Mouse (Mus musculus): ENCODE data around the gene Tbc1d2. TPM values are rescaled to one million over a fixed set of nuclear protein-coding genes. Genes with fewer than 3 reads are reported as not detected.
"Not testable (repeated sequence)": the region's sequence is repeated elsewhere in the genome, so short reads cannot be mapped to it uniquely, and the experiment has no call there.

The Tbc1d2 gene
- total and polyA plus RNA-seq, 2 experiments, result 0.55 to 0.94 TPM

- H3K36me3 ChIP-seq (ENCODE audit: control insufficient read depth, insufficient read depth, low read length), result no peaks in the 10 kb centered on the region
- H3K4me1 ChIP-seq (ENCODE audit: control insufficient read depth, insufficient read depth, low read length), result no peaks in the 10 kb centered on the region
- 77% methylated on average over 8 of the region's 8 CpGs for WGBS
- no peak for DNase-seq (ENCODE audit: extremely low read depth, low read depth, low spot score)
- TF ChIP-seq POLR2A (IDR thresholded peaks at IDR 0.05; ENCODE audit: extremely low read depth, insufficient read depth, low read length), result no peak
- no peak for TF ChIP-seq CTCF (IDR thresholded peaks at IDR 0.05; ENCODE audit: low read depth, low read length)
- no peaks in the 10 kb centered on the region for H3K27me3 ChIP-seq (ENCODE audit: control insufficient read depth, insufficient read depth, low read length)
- no peak overlapping the region for H3K9ac ChIP-seq (ENCODE audit: low read depth, low read length)
- no peak overlapping the region for H3K27ac ChIP-seq (replicated peaks; ENCODE audit: insufficient read depth, low read depth, low read length)
- no peaks in the 10 kb centered on the region for H3K79me2 ChIP-seq (ENCODE audit: control insufficient read depth, insufficient read depth, low read length)
- H3K4me3 ChIP-seq (ENCODE audit: insufficient read depth, low read depth, low read length), result no peak overlapping the region
Measured at GRCm38 (mm10) chr4:46639866-46640265, 10.1 kb downstream of the Tbc1d2 start.

GRCm38 (mm10) chr4:46637250-46637649, 12.8 kb downstream of the Tbc1d2 start:
- DNase-seq (ENCODE audit: extremely low read depth, low read depth, low spot score); H3K4me3 ChIP-seq (ENCODE audit: insufficient read depth, low read depth, low read length); H3K79me2 ChIP-seq (ENCODE audit: control insufficient read depth, insufficient read depth, low read length); H3K9ac ChIP-seq (ENCODE audit: low read depth, low read length); H3K27me3 ChIP-seq (ENCODE audit: control insufficient read depth, insufficient read depth, low read length); H3K4me1 ChIP-seq (ENCODE audit: control insufficient read depth, insufficient read depth, low read length); H3K36me3 ChIP-seq (ENCODE audit: control insufficient read depth, insufficient read depth, low read length); H3K27ac ChIP-seq (replicated peaks; ENCODE audit: insufficient read depth, low read depth, low read length): not testable (repeated sequence)
- WGBS, result 95% methylated on average over 10 of the region's 10 CpGs

GRCm38 (mm10) chr4:46635702-46636430, 14.1 kb downstream of the Tbc1d2 start:
- WGBS, result 84% methylated on average over 16 of the region's 16 CpGs
- DNase-seq (ENCODE audit: extremely low read depth, low read depth, low spot score), result no peak
- Histone ChIP-seq H3K9ac (ENCODE audit: low read depth, low read length) (no peak overlapping the region), H3K27me3 (ENCODE audit: control insufficient read depth, insufficient read depth, low read length) (no peaks in the 10 kb centered on the region), H3K27ac (replicated peaks; ENCODE audit: insufficient read depth, low read depth, low read length) (no peak overlapping the region), H3K79me2 (ENCODE audit: control insufficient read depth, insufficient read depth, low read length) (no peaks in the 10 kb centered on the region), H3K4me3 (ENCODE audit: insufficient read depth, low read depth, low read length) (no peak overlapping the region), H3K4me1 (ENCODE audit: control insufficient read depth, insufficient read depth, low read length) (no peaks in the 10 kb centered on the region), H3K36me3 (ENCODE audit: control insufficient read depth, insufficient read depth, low read length) (no peaks in the 10 kb centered on the region)
- TF ChIP-seq POLR2A (IDR thresholded peaks at IDR 0.05; ENCODE audit: extremely low read depth, insufficient read depth, low read length) (no peak), CTCF (IDR thresholded peaks at IDR 0.05; ENCODE audit: low read depth, low read length) (no peak)

GRCm38 (mm10) chr4:46634881-46635280, 15.1 kb downstream of the Tbc1d2 start:
- H3K27me3 ChIP-seq (ENCODE audit: control insufficient read depth, insufficient read depth, low read length), result no peaks in the 10 kb centered on the region
- no peaks in the 10 kb centered on the region for H3K79me2 ChIP-seq (ENCODE audit: control insufficient read depth, insufficient read depth, low read length)
- no peak for DNase-seq (ENCODE audit: extremely low read depth, low read depth, low spot score)
- no peak overlapping the region for H3K27ac ChIP-seq (replicated peaks; ENCODE audit: insufficient read depth, low read depth, low read length)
- H3K9ac ChIP-seq (ENCODE audit: low read depth, low read length), result no peak overlapping the region
- H3K4me3 ChIP-seq (ENCODE audit: insufficient read depth, low read depth, low read length), result no peak overlapping the region
- H3K4me1 ChIP-seq (ENCODE audit: control insufficient read depth, insufficient read depth, low read length), result no peaks in the 10 kb centered on the region
- no peak for TF ChIP-seq CTCF (IDR thresholded peaks at IDR 0.05; ENCODE audit: low read depth, low read length)
- TF ChIP-seq POLR2A (IDR thresholded peaks at IDR 0.05; ENCODE audit: extremely low read depth, insufficient read depth, low read length), result no peak
- no peaks in the 10 kb centered on the region for H3K36me3 ChIP-seq (ENCODE audit: control insufficient read depth, insufficient read depth, low read length)
- WGBS, result 62% methylated on average over 6 of the region's 6 CpGs

GRCm38 (mm10) chr4:46633565-46633964, 16.4 kb downstream of the Tbc1d2 start:
- not testable (repeated sequence) for H3K27ac ChIP-seq (replicated peaks; ENCODE audit: insufficient read depth, low read depth, low read length); H3K27me3 ChIP-seq (ENCODE audit: control insufficient read depth, insufficient read depth, low read length); DNase-seq (ENCODE audit: extremely low read depth, low read depth, low spot score); H3K79me2 ChIP-seq (ENCODE audit: control insufficient read depth, insufficient read depth, low read length); H3K36me3 ChIP-seq (ENCODE audit: control insufficient read depth, insufficient read depth, low read length); H3K4me3 ChIP-seq (ENCODE audit: insufficient read depth, low read depth, low read length); H3K9ac ChIP-seq (ENCODE audit: low read depth, low read length); H3K4me1 ChIP-seq (ENCODE audit: control insufficient read depth, insufficient read depth, low read length)
- WGBS, result 68% methylated on average over 6 of the region's 6 CpGs

- TF ChIP-seq CTCF (IDR thresholded peaks at IDR 0.05; ENCODE audit: low read depth, low read length) (no peak), POLR2A (IDR thresholded peaks at IDR 0.05; ENCODE audit: extremely low read depth, insufficient read depth, low read length) (no peak)
- 59% methylated on average over 2 of the region's 2 CpGs for WGBS
- no peaks in the 10 kb centered on the region for H3K36me3 ChIP-seq (ENCODE audit: control insufficient read depth, insufficient read depth, low read length)
- no peak overlapping the region for H3K9ac ChIP-seq (ENCODE audit: low read depth, low read length)
- DNase-seq (ENCODE audit: extremely low read depth, low read depth, low spot score), result no peak
- no peaks in the 10 kb centered on the region for H3K27me3 ChIP-seq (ENCODE audit: control insufficient read depth, insufficient read depth, low read length)
- no peaks in the 10 kb centered on the region for H3K4me1 ChIP-seq (ENCODE audit: control insufficient read depth, insufficient read depth, low read length)
- no peak overlapping the region for H3K27ac ChIP-seq (replicated peaks; ENCODE audit: insufficient read depth, low read depth, low read length)
- H3K4me3 ChIP-seq (ENCODE audit: insufficient read depth, low read depth, low read length), result no peak overlapping the region
- H3K79me2 ChIP-seq (ENCODE audit: control insufficient read depth, insufficient read depth, low read length), result no peaks in the 10 kb centered on the region
Measured at GRCm38 (mm10) chr4:46632465-46632864, 17.5 kb downstream of the Tbc1d2 start.

Data from liver, adult 2 months (tissue).